Mouse (Mus musculus) lung, embryonic 15.5 days (tissue): ENCODE data around the gene Lgi1. TPM values are rescaled to one million over a fixed set of nuclear protein-coding genes. Genes with fewer than 3 reads are reported as not detected.

Experiments
- ATAC-seq: fragments of 200-750 bp; cut with Nextera tagmentation; 2 replicates; pipeline ENCODE4 v1.8.0; 2017; ENCODE audit warnings: moderate number of reproducible peaks, borderline replicate concordance; ENCODE audit not compliant: low FRiP score, low TSS enrichment; ENCODE audit errors: extremely low read depth
- H3K27ac ChIP-seq: fragments of 300-500 bp; sonication (generic); 2 replicates; pipeline ENCODE4 v1.5.1; 2015; ENCODE audit warnings: moderate library complexity, mild to moderate bottlenecking, inconsistent platforms
- H3K27me3 ChIP-seq: fragments of 300-500 bp; sonication (generic); 2 replicates; pipeline ENCODE4 v1.6.1; 2015; ENCODE audit warnings: inconsistent platforms
- H3K36me3 ChIP-seq: fragments of 300-500 bp; sonication (generic); 2 replicates; pipeline ENCODE4 v1.6.1; 2015; ENCODE audit warnings: inconsistent platforms
- H3K4me1 ChIP-seq: fragments of 300-500 bp; sonication (generic); 2 replicates; pipeline ENCODE4 v1.6.1; 2015; ENCODE audit warnings: inconsistent platforms
- H3K4me2 ChIP-seq: fragments of 300-500 bp; sonication (generic); 2 replicates; pipeline ENCODE4 v1.6.1; 2015; ENCODE audit warnings: inconsistent platforms, mild to moderate bottlenecking, moderate library complexity
- H3K4me3 ChIP-seq: fragments of 300-500 bp; sonication (generic); 2 replicates; pipeline ENCODE4 v1.5.1; 2015; ENCODE audit warnings: mild to moderate bottlenecking, inconsistent platforms
- H3K9ac ChIP-seq: fragments of 300-500 bp; sonication (generic); 2 replicates; pipeline ENCODE4 v1.6.1; 2015; ENCODE audit warnings: inconsistent platforms
- H3K9me3 ChIP-seq: fragments of 300-500 bp; sonication (generic); 2 replicates; pipeline ENCODE4 v1.6.1; 2016; ENCODE audit warnings: inconsistent platforms
- WGBS: fragments of 180-500 bp; shearing (Covaris S2); methylation state at CpG from one replicate; pipeline ENCODE4 v1.1.7; 2015; 5-methylcytosine and 5-hydroxymethylcytosine counted together
- polyA plus RNA-seq: library from polyadenylated mRNA; unstranded; fragments of >200 nt; fragmentation: Nextera tagmentation; extraction: Ambion mirVana; gene quantifications from 2 replicates; pipeline ENCODE4 v1.2.1, GENCODE M21; 2015

Gene Lgi1
- polyA plus RNA-seq, 1 experiment from 2014 or later: 0.39 TPM

DNA sequence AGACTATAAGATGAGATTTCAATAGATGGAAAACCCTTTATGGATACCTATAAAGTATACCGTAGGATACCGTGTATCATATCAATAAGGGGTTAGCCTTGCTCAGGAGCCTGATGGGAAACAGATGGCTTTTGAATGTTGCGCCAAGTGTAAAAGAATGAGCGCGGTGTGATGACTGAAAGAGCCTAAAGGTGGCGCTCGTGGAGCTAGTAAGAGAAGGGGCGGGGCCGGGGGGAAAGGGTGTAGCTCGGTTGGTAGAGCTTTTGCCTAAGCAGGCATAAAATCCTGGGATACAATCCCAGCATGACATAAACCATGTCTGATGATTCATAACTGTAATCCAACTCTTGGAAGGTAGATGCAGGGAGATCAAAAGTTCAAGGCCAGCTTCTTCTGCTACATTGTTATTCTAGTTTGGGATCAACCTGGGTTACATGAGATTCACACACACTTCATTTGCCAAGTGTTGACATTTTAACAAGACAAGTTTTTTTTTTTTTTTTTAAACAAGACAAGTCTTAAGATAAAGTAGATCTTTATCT, 90.6 kb downstream of the Lgi1 start:
- Histone ChIP-seq H3K4me1 (no peaks in the 10 kb centered on the region), H3K27me3 (no peaks in the 10 kb centered on the region), H3K4me2 (no peak overlapping the region), H3K27ac (no peak overlapping the region), H3K9ac (no peak overlapping the region), H3K4me3 (no peak overlapping the region), H3K9me3 (no peaks in the 10 kb centered on the region), H3K36me3 (no peaks in the 10 kb centered on the region)
- ATAC-seq: no peak
- 54% methylated on average over 10 of the region's 10 CpGs for WGBS

DNA sequence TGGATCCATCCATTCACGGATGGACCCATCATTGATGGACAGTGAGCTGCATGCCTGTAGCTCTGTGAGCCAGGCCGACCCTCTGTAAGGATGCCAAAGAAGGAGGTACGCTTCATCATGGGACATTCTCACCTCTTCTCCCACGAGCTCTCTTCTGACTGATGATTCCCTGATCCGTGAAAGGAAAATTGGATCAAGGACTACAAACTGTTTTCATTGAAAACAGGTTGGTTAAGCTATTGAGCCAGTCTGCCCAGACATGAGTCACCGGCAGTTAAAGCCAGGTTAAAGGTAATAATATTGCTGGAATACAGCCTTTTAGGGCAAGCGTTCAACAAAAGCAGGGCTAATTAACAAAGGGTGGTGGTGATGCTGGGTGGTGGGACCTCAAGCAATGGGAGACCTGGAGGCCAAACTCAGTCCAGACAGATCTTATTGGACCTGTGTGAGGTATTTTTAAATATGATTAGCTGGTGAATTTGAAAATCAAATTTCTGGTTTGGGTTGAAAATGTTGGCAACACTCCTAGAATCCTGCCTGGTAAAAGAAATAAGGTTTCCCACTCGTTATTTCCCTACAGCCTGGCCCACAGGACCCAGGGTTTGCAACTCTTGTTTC, 92.0 kb downstream of the Lgi1 start:
- Histone ChIP-seq H3K9ac (no peak overlapping the region), H3K27me3 (no peaks in the 10 kb centered on the region), H3K4me1 (no peaks in the 10 kb centered on the region), H3K4me2 (no peak overlapping the region), H3K4me3 (no peak overlapping the region), H3K9me3 (no peaks in the 10 kb centered on the region), H3K36me3 (no peaks in the 10 kb centered on the region), H3K27ac (no peak overlapping the region)
- no peak for ATAC-seq
- 77% methylated on average over 8 of the region's 8 CpGs for WGBS

DNA sequence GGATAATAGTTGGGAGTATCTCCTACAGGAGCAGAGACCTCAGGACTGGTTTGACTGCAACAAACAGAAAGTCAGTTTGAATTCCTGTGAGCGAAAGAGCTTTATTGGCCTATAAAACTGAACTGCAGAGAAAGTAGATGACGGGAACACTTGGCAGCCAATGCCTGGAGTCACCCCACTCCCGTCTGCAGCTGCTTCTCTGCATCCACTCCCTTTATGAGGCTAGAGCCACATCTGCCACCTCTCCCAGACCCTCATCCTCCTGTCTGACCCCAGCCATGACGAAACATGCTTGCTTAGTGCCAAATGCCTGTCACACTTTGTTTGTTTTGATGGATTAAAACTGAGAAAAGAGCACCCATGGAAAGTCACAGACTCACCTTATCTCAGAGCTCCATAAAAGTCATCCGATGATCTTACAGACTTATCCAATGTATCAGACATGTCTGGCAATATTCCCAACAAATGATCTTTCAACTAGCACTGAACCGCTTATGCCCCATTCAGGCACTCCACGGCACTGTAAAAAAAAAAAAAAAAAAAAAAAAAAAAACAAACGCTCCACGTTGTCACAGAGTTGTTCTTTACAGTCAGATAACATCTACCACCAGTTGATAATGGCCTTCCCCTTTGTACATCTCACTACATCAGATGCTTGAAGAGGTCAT, 93.8 kb downstream of the Lgi1 start:
- ATAC-seq: no peak
- no peak overlapping the region for H3K4me2 ChIP-seq
- no peaks in the 10 kb centered on the region for H3K27me3 ChIP-seq
- no peak overlapping the region for H3K9ac ChIP-seq
- no peak overlapping the region for H3K27ac ChIP-seq
- H3K9me3 ChIP-seq: no peaks in the 10 kb centered on the region
- 43% methylated on average over 9 of the region's 9 CpGs for WGBS
- no peaks in the 10 kb centered on the region for H3K36me3 ChIP-seq
- no peak overlapping the region for H3K4me3 ChIP-seq
- no peaks in the 10 kb centered on the region for H3K4me1 ChIP-seq

DNA sequence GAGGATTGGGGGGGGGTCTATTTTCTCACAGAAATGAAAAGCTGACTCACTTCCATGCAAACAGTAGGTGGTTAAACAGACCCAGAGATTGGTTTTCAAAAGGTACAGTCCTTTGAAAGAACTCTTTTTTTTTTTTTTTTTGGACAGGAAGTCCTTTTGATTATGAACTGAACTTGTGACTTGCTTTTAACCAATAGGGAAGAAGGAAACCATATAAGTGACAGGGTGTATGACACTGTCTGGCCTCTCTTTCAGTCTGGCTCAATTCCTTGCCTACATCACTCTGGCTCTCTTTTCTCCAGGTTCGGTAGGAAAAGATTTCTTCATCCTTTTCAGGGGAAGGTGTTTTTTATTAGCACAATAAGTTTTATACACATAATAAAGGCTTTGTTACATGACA, 95.0 kb downstream of the Lgi1 start:
- no peaks in the 10 kb centered on the region for H3K4me1 ChIP-seq
- H3K9ac ChIP-seq: no peak overlapping the region
- no peak overlapping the region for H3K4me2 ChIP-seq
- H3K36me3 ChIP-seq: no peaks in the 10 kb centered on the region
- no peak overlapping the region for H3K4me3 ChIP-seq
- no peak overlapping the region for H3K27ac ChIP-seq
- no peak for ATAC-seq
- H3K9me3 ChIP-seq: no peaks in the 10 kb centered on the region
- WGBS: 76% methylated on average over 1 of the region's 1 CpGs
- H3K27me3 ChIP-seq: no peaks in the 10 kb centered on the region

Other genes with a start within 250 kb of the Lgi1 start
- 26.5 and 29.4 TPM in 2 replicates for gene Myof, start 221.0 kb upstream of the Lgi1 start, polyA plus RNA-seq
- 42.0 and 43.7 TPM in 2 replicates for gene Cep55, start 209.5 kb upstream of the Lgi1 start, polyA plus RNA-seq
- gene Ffar4, start 167.5 kb upstream of the Lgi1 start, polyA plus RNA-seq: 3.6 and 3.8 TPM in 2 replicates
- gene Rbp4, start 139.3 kb upstream of the Lgi1 start, polyA plus RNA-seq: 16.5 and 28.7 TPM in 2 replicates
- gene Pde6c, start 131.8 kb upstream of the Lgi1 start, polyA plus RNA-seq: 0.05 TPM in 1 of 2 replicates, not detected in the other
- 33.2 and 36.4 TPM in 2 replicates for gene Fra10ac1, start 40.4 kb upstream of the Lgi1 start, polyA plus RNA-seq
- 3.8 TPM in 2 replicates for gene Slc35g1, start 131.4 kb downstream of the Lgi1 start, polyA plus RNA-seq
- 3.3 and 4.8 TPM in 2 replicates for gene Plce1, start 216.6 kb downstream of the Lgi1 start, polyA plus RNA-seq